Mouse (Mus musculus): ENCODE measurements at regions not wholly inside any gene's neighbourhood (a gene's known extent, or its start where the extent isn't known, plus 50 kb on each side); places are given as distances from the start of the nearest gene placed in this dataset.

GRCm38 (mm10) chr6:51084656-51085055, 347.8 kb upstream of the Nfe2l3 start:
- no peak for TF ChIP-seq CTCF (conservative IDR thresholded peaks at IDR 0.05; ENCODE audit: insufficient read depth, insufficient read length, low read depth, low read length)
- no peak for TF ChIP-seq POLR2A (IDR thresholded peaks at IDR 0.05; ENCODE audit: low read depth, low read length)

All from kidney, adult 2 months (tissue).